Mouse (Mus musculus) myocyte (in vitro differentiated cells): ENCODE data around the gene Dner. TPM values are rescaled to one million over a fixed set of nuclear protein-coding genes. Genes with fewer than 3 reads are reported as not detected.

Experiments used
- H3K27me3 ChIP-seq: one replicate; pipeline ENCODE4 v1.6.1; 2011; ENCODE audit not compliant: control insufficient read depth, insufficient read depth, insufficient read length
- H3K36me3 ChIP-seq: one replicate; pipeline ENCODE4 v1.6.1; 2011; ENCODE audit not compliant: control insufficient read depth, insufficient read depth
- H3K4me2 ChIP-seq: one replicate; pipeline ENCODE4 v1.6.1; 2011; ENCODE audit warnings: low read depth, control low read depth
- H3K4me3 ChIP-seq: one replicate; pipeline ENCODE4 v1.5.1; 2011; ENCODE audit warnings: mild to moderate bottlenecking, control low read depth, moderate library complexity
- H3K79me2 ChIP-seq: one replicate; pipeline ENCODE4 v1.6.1; 2011; ENCODE audit not compliant: control insufficient read depth, insufficient read depth
- H3ac ChIP-seq: one replicate; pipeline ENCODE4 v1.6.1; 2011; ENCODE audit not compliant: control insufficient read depth, insufficient read length
- CEBPB ChIP-seq: IDR thresholded peaks from 2 replicates; pipeline ENCODE4 v1.6.1; 2011; ENCODE audit warnings: mild to moderate bottlenecking, moderate library complexity; ENCODE audit not compliant: poor library complexity, insufficient read depth, severe bottlenecking
- E2F4 ChIP-seq: IDR thresholded peaks from one replicate; pipeline ENCODE4 v1.6.1; 2011; ENCODE audit warnings: mild to moderate bottlenecking, control low read depth, moderate library complexity; ENCODE audit not compliant: insufficient read depth
- MAX ChIP-seq: IDR thresholded peaks from one replicate; pipeline ENCODE4 v1.6.1; 2011; ENCODE audit warnings: low read depth, mild to moderate bottlenecking, control low read depth
- MYOD1 ChIP-seq, 3 experiments: IDR thresholded peaks; one replicate each; pipeline ENCODE4 v1.6.1; 2011; ENCODE audit warnings: control low read depth in 2 of 3, low read depth in 2 of 3, mild to moderate bottlenecking in 2 of 3, moderate library complexity in 1 of 3; ENCODE audit not compliant: insufficient read length in 2 of 3, control insufficient read depth in 1 of 3
- MYOG ChIP-seq, 3 experiments: IDR thresholded peaks; one replicate each; pipeline ENCODE4 v1.6.1; 2011; ENCODE audit warnings: control low read depth in 2 of 3, low read depth in 2 of 3, mild to moderate bottlenecking in 2 of 3; ENCODE audit not compliant: insufficient read length in 2 of 3, control insufficient read depth in 1 of 3, insufficient read depth in 1 of 3
- POLR2A ChIP-seq: IDR thresholded peaks from one replicate; pipeline ENCODE4 v1.6.1; 2011; ENCODE audit warnings: low read depth, mild to moderate bottlenecking, control low read depth, moderate library complexity; ENCODE audit not compliant: insufficient read length
- POLR2AphosphoS2 ChIP-seq: IDR thresholded peaks from one replicate; pipeline ENCODE4 v1.6.1; 2011; ENCODE audit warnings: low read depth, control low read depth; ENCODE audit not compliant: insufficient read length
- REST ChIP-seq: IDR thresholded peaks from one replicate; pipeline ENCODE4 v1.6.1; 2011; ENCODE audit warnings: mild to moderate bottlenecking, control low read depth, moderate library complexity; ENCODE audit not compliant: insufficient read depth, insufficient read length
- SRF ChIP-seq: IDR thresholded peaks from one replicate; pipeline ENCODE4 v1.6.1; 2011; ENCODE audit warnings: low read depth; ENCODE audit not compliant: control insufficient read depth, insufficient read length
- TCF12 ChIP-seq: IDR thresholded peaks from one replicate; pipeline ENCODE4 v1.6.1; 2011; ENCODE audit warnings: mild to moderate bottlenecking, control low read depth; ENCODE audit not compliant: poor library complexity, insufficient read depth, severe bottlenecking
- TCF3 ChIP-seq: IDR thresholded peaks from one replicate; pipeline ENCODE4 v1.6.1; 2011; ENCODE audit warnings: low read depth, control low read depth; ENCODE audit not compliant: insufficient read length
- USF1 ChIP-seq: IDR thresholded peaks from one replicate; pipeline ENCODE4 v1.6.1; 2011; ENCODE audit warnings: low read depth, mild to moderate bottlenecking, control low read depth, moderate library complexity
- polyA plus RNA-seq: library from polyadenylated mRNA; unstranded; fragments of >200 nt; fragmentation: generic; extraction: Trizol; gene quantifications from one replicate; pipeline ENCODE4 v1.2.1, GENCODE M21; 2012; ENCODE audit warnings: missing spikeins

The Dner gene
- polyA plus RNA-seq, 1 experiment, result 0.05 TPM

DNA sequence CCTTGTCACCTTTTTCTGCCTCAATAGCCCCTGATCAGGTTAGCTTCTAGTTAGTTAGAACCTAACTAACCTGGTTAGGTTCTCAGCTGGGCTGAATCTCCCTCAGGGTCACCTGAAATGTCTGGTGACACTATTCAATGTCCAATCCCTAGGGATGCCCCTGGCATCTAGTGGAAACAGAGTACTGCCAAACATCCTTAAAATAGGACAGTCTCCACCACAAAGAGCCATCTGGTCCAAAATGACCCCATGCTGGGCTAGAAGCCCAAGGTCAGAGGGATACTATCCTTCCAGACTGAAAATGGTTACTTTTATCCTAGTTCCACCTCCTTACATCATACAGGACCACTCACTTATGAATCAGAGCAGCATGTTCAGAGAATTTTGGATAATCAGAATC lies 211.0 kb downstream of the Dner start:
- no peak for TF ChIP-seq POLR2AphosphoS2
- TF ChIP-seq E2F4, result no peak
- no peak for TF ChIP-seq REST
- no peak for TF ChIP-seq MAX
- TF ChIP-seq SRF, result no peak
- no peak for TF ChIP-seq POLR2A
- TF ChIP-seq USF1, result no peak
- TF ChIP-seq MYOG (IDR thresholded peaks at IDR 0.05; ENCODE audit: control insufficient read depth in 1 of 3, insufficient read depth in 1 of 3, insufficient read length in 2 of 3, low read depth in 2 of 3), result no peak
- TF ChIP-seq TCF3, result no peak
- TF ChIP-seq CEBPB, result no peak
- no peaks in the 10 kb centered on the region for H3K27me3 ChIP-seq
- no peak overlapping the region for H3ac ChIP-seq
- no peaks in the 10 kb centered on the region for H3K36me3 ChIP-seq
- H3K4me3 ChIP-seq, result no peak overlapping the region
- H3K4me2 ChIP-seq, result no peak overlapping the region
- no peaks in the 10 kb centered on the region for H3K79me2 ChIP-seq

DNA sequence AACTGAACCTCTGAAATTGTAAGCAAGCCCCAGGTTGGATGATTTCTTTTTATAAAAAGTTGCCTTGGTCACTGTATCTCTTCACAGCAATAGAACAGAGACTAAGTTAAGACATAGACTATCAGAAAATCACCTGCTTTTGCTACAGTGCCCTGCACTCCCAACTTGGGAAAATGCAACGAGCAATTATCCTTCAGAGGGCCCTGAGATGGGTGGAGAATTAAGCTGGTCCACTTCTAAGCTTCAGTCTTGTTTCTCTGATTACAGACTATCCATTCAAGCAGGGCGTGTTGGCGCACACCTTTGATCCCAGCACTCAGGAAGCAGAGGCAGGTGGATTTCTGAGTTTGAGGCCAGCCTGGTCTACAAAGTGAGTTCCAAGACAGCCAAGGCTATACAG lies 211.4 kb downstream of the Dner start:
- TF ChIP-seq REST (no peak), TCF12 (no peak), E2F4 (no peak), SRF (no peak), TCF3 (no peak), MAX (no peak), POLR2A (no peak), USF1 (no peak), MYOG (IDR thresholded peaks at IDR 0.05; ENCODE audit: control insufficient read depth in 1 of 3, insufficient read depth in 1 of 3, insufficient read length in 2 of 3, low read depth in 2 of 3) (no peak), MYOD1 (IDR thresholded peaks at IDR 0.05; ENCODE audit: control insufficient read depth in 1 of 3, insufficient read length in 2 of 3, low read depth in 2 of 3) (no peak), POLR2AphosphoS2 (no peak), CEBPB (no peak)
- Histone ChIP-seq H3K27me3 (no peaks in the 10 kb centered on the region), H3K79me2 (no peaks in the 10 kb centered on the region), H3K36me3 (no peaks in the 10 kb centered on the region), H3ac (no peak overlapping the region), H3K4me3 (no peak overlapping the region), H3K4me2 (no peak overlapping the region)

GRCm38 (mm10) chr1:84479976-84480375 lies 216.0 kb downstream of the Dner start:
- no peak overlapping the region for H3K4me2 ChIP-seq
- no peaks in the 10 kb centered on the region for H3K36me3 ChIP-seq
- no peaks in the 10 kb centered on the region for H3K27me3 ChIP-seq
- TF ChIP-seq POLR2A (no peak), SRF (no peak), USF1 (no peak), REST (no peak), CEBPB (no peak), MAX (no peak), POLR2AphosphoS2 (no peak), TCF12 (no peak), MYOD1 (IDR thresholded peaks at IDR 0.05; ENCODE audit: control insufficient read depth in 1 of 3, insufficient read length in 2 of 3, low read depth in 2 of 3) (no peak), E2F4 (no peak), TCF3 (no peak), MYOG (IDR thresholded peaks at IDR 0.05; ENCODE audit: control insufficient read depth in 1 of 3, insufficient read depth in 1 of 3, insufficient read length in 2 of 3, low read depth in 2 of 3) (no peak)
- no peaks in the 10 kb centered on the region for H3K79me2 ChIP-seq
- H3ac ChIP-seq, result no peak overlapping the region
- H3K4me3 ChIP-seq, result no peak overlapping the region

DNA sequence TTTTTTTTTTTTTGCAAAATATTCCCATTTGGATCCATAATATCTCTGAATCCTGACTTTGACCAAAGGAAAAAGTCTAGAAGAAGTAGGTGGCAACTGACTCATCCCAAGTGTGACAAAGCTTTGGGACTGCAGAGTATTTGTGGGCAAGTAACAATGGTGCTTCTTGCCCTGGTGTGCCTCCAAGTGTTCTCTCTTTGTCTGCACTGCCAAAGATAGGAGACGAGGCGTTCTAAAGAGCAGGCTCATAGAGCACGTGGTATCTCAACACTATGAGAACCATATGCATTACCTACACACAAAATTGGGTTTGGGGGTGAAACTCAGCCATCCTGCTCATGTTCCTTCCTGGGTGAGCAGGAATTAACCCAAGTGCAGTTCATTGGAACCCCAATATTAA lies 221.7 kb downstream of the Dner start:
- Histone ChIP-seq H3K79me2 (no peaks in the 10 kb centered on the region), H3K27me3 (no peaks in the 10 kb centered on the region), H3K4me2 (no peak overlapping the region), H3K36me3 (no peaks in the 10 kb centered on the region), H3ac (no peak overlapping the region), H3K4me3 (no peak overlapping the region)
- TF ChIP-seq REST, result no peak
- TF ChIP-seq TCF12, result no peak
- no peak for TF ChIP-seq POLR2AphosphoS2
- no peak for TF ChIP-seq MAX
- TF ChIP-seq E2F4, result no peak
- TF ChIP-seq POLR2A, result no peak
- TF ChIP-seq TCF3, result no peak
- no peak for TF ChIP-seq CEBPB

GRCm38 (mm10) chr1:84472260-84472659 lies 223.8 kb downstream of the Dner start:
- H3K36me3 ChIP-seq, result no peaks in the 10 kb centered on the region
- no peaks in the 10 kb centered on the region for H3K27me3 ChIP-seq
- no peak for TF ChIP-seq USF1
- TF ChIP-seq TCF3, result no peak
- TF ChIP-seq MYOG (IDR thresholded peaks at IDR 0.05; ENCODE audit: control insufficient read depth in 1 of 3, insufficient read depth in 1 of 3, insufficient read length in 2 of 3, low read depth in 2 of 3), result no peak
- no peak overlapping the region for H3ac ChIP-seq
- H3K4me3 ChIP-seq, result no peak overlapping the region
- no peaks in the 10 kb centered on the region for H3K79me2 ChIP-seq
- H3K4me2 ChIP-seq, result no peak overlapping the region
